Mouse (Mus musculus) hindbrain, postnatal 0 days (tissue): ENCODE results near the gene Rapgef2. TPM values are rescaled to one million over a fixed set of nuclear protein-coding genes. Genes with fewer than 3 reads are reported as not detected.

ENCODE experiments used
- ATAC-seq: fragments of 200-750 bp; cut with Nextera tagmentation; 2 replicates; pipeline ENCODE4 v1.8.0; 2017; ENCODE audit warnings: mild to moderate bottlenecking, moderate TSS enrichment, moderate library complexity
- DNase-seq: peaks from one replicate; pipeline ENCODE4 v3.0.0-alpha.2; 2015; ENCODE audit warnings: low spot score
- H3K27ac ChIP-seq: fragments of 300-500 bp; sonication (generic); 2 replicates; pipeline ENCODE4 v1.5.1; 2014; ENCODE audit warnings: mild to moderate bottlenecking
- H3K27me3 ChIP-seq: fragments of 300-500 bp; sonication (generic); 2 replicates; pipeline ENCODE4 v1.6.1; 2014; ENCODE audit warnings: low read length, mixed read lengths; ENCODE audit not compliant: insufficient read depth
- H3K36me3 ChIP-seq: fragments of 300-500 bp; sonication (generic); 2 replicates; pipeline ENCODE4 v1.6.1; 2014; ENCODE audit warnings: low read length, mixed read lengths; ENCODE audit not compliant: insufficient read depth
- H3K4me1 ChIP-seq: fragments of 300-500 bp; sonication (generic); 2 replicates; pipeline ENCODE4 v1.6.1; 2014; ENCODE audit warnings: antibody characterized with exemption, low read length, mixed read lengths; ENCODE audit not compliant: insufficient read depth
- H3K4me2 ChIP-seq: fragments of 300-500 bp; sonication (generic); 2 replicates; pipeline ENCODE4 v1.6.1; 2014; ENCODE audit warnings: low read depth, mild to moderate bottlenecking, low read length, moderate library complexity, mixed read lengths
- H3K4me3 ChIP-seq: fragments of 300-500 bp; sonication (generic); 2 replicates; pipeline ENCODE4 v1.5.1; 2014; ENCODE audit warnings: low read length
- H3K9ac ChIP-seq: fragments of 300-500 bp; sonication (generic); replicated peaks from 2 replicates; pipeline ENCODE4 v1.6.1; 2014; ENCODE audit warnings: mild to moderate bottlenecking, low read length, moderate library complexity, mixed read lengths
- H3K9me3 ChIP-seq: fragments of 300-500 bp; sonication (generic); 2 replicates; pipeline ENCODE4 v1.6.1; 2016; ENCODE audit warnings: low read length, mixed read lengths
- CTCF ChIP-seq: IDR thresholded peaks from 2 replicates; pipeline ENCODE4 v1.5.1; 2016; ENCODE audit warnings: antibody characterized with exemption, control low read depth, low read depth
- WGBS: fragments of 180-500 bp; shearing (Covaris S2); extraction: QIAGEN DNeasy Blood & Tissue Kit; methylation state at CpG from one replicate; pipeline ENCODE4 v1.1.7; 2014; 5-methylcytosine and 5-hydroxymethylcytosine counted together
- polyA plus RNA-seq: library from polyadenylated mRNA; unstranded; fragments of >200 nt; fragmentation: Nextera tagmentation; extraction: Ambion mirVana; gene quantifications from 2 replicates; pipeline ENCODE4 v1.2.1, GENCODE M21; 2015
- total RNA-seq: library from RNA; depleted of rRNA; stranded (reverse); fragments of >200 nt; gene quantifications from 2 replicates; pipeline ENCODE4 v1.2.3, GENCODE M21; 2014

Rapgef2 gene
- total and polyA plus RNA-seq, 2 experiments from 2014 or later, result 8.8 to 49.8 TPM

GRCm38 (mm10) chr3:79238456-79239065 lies 47.8 kb downstream of the Rapgef2 start:
- Histone ChIP-seq H3K36me3 (no peaks in the 10 kb centered on the region), H3K9ac (no peak overlapping the region), H3K4me1 (no peaks in the 10 kb centered on the region), H3K27me3 (no peaks in the 10 kb centered on the region), H3K9me3 (no peaks in the 10 kb centered on the region), H3K27ac (no peak overlapping the region), H3K4me2 (no peak overlapping the region), H3K4me3 (no peak overlapping the region)
- TF ChIP-seq CTCF, result no peak
- DNase-seq (no peak), ATAC-seq (no peak)
- WGBS, result 80% methylated on average over 4 of the region's 4 CpGs

- no peak for DNase-seq
- no peak overlapping the region for H3K27ac ChIP-seq
- no peak overlapping the region for H3K9ac ChIP-seq
- H3K27me3 ChIP-seq, result no peaks in the 10 kb centered on the region
- WGBS, result 87% methylated on average over 9 of the region's 9 CpGs
- ATAC-seq, result no peak
- no peaks in the 10 kb centered on the region for H3K36me3 ChIP-seq
- no peak overlapping the region for H3K4me3 ChIP-seq
- no peaks in the 10 kb centered on the region for H3K4me1 ChIP-seq
- no peak for TF ChIP-seq CTCF
- H3K9me3 ChIP-seq, result no peaks in the 10 kb centered on the region
- no peak overlapping the region for H3K4me2 ChIP-seq
Measured at GRCm38 (mm10) chr3:79237619-79238342, 48.5 kb downstream of the Rapgef2 start.

- no peak overlapping the region for H3K9ac ChIP-seq
- no peaks in the 10 kb centered on the region for H3K4me1 ChIP-seq
- no peak overlapping the region for H3K4me3 ChIP-seq
- no peaks in the 10 kb centered on the region for H3K27me3 ChIP-seq
- no peak for TF ChIP-seq CTCF
- H3K4me2 ChIP-seq, result no peak overlapping the region
- no peaks in the 10 kb centered on the region for H3K9me3 ChIP-seq
- 73% methylated on average over 3 of the region's 3 CpGs for WGBS
- H3K36me3 ChIP-seq, result no peaks in the 10 kb centered on the region
- no peak for ATAC-seq
- no peak for DNase-seq
- H3K27ac ChIP-seq, result no peak overlapping the region
Measured at GRCm38 (mm10) chr3:79234485-79234884, 51.8 kb downstream of the Rapgef2 start.

- H3K36me3 ChIP-seq, result no peaks in the 10 kb centered on the region
- H3K27me3 ChIP-seq, result no peaks in the 10 kb centered on the region
- H3K9me3 ChIP-seq, result no peaks in the 10 kb centered on the region
- no peak overlapping the region for H3K4me3 ChIP-seq
- no peaks in the 10 kb centered on the region for H3K4me1 ChIP-seq
- WGBS, result 72% methylated on average over 13 of the region's 13 CpGs
- no peak overlapping the region for H3K4me2 ChIP-seq
- TF ChIP-seq CTCF, result no peak
- H3K27ac ChIP-seq, result no peak overlapping the region
- DNase-seq (no peak), ATAC-seq (no peak)
- H3K9ac ChIP-seq, result no peak overlapping the region
Measured at GRCm38 (mm10) chr3:79233478-79234415, 52.6 kb downstream of the Rapgef2 start.

GRCm38 (mm10) chr3:79230718-79231117 lies 55.6 kb downstream of the Rapgef2 start:
- H3K4me2 ChIP-seq, result no peak overlapping the region
- DNase-seq (no peak), ATAC-seq (no peak)
- 97% methylated on average over 4 of the region's 4 CpGs for WGBS
- H3K9ac ChIP-seq, result no peak overlapping the region
- no peaks in the 10 kb centered on the region for H3K27me3 ChIP-seq
- H3K4me1 ChIP-seq, result no peaks in the 10 kb centered on the region
- H3K36me3 ChIP-seq, result no peaks in the 10 kb centered on the region
- H3K4me3 ChIP-seq, result no peak overlapping the region
- H3K27ac ChIP-seq, result no peak overlapping the region
- TF ChIP-seq CTCF, result no peak
- no peaks in the 10 kb centered on the region for H3K9me3 ChIP-seq

- Histone ChIP-seq H3K27ac (no peak overlapping the region), H3K9ac (no peak overlapping the region), H3K36me3 (no peaks in the 10 kb centered on the region), H3K9me3 (no peaks in the 10 kb centered on the region), H3K27me3 (no peaks in the 10 kb centered on the region), H3K4me3 (no peak overlapping the region), H3K4me2 (no peak overlapping the region), H3K4me1 (no peaks in the 10 kb centered on the region)
- ATAC-seq (no peak), DNase-seq (no peak)
- no peak for TF ChIP-seq CTCF
- 77% methylated on average over 6 of the region's 6 CpGs for WGBS
Measured at GRCm38 (mm10) chr3:79229546-79229945, 56.8 kb downstream of the Rapgef2 start.
